Mouse (Mus musculus) spleen, adult 2 months (tissue): ENCODE data around the gene Lypd1.

Experiments
- CTCF ChIP-seq: fragments of 200-500 bp; IDR thresholded peaks from 2 replicates; pipeline ENCODE4 v1.5.1; 2011; ENCODE audit warnings: mild to moderate bottlenecking, inconsistent platforms; ENCODE audit not compliant: insufficient read depth, insufficient read length, insufficient replicate concordance; ENCODE audit errors: extremely low read depth
- POLR2A ChIP-seq: fragments of 200-500 bp; IDR thresholded peaks from 2 replicates; pipeline ENCODE4 v1.6.1; 2011; ENCODE audit warnings: low read depth, low read length, inconsistent platforms

GRCm38 (mm10) chr1:125912601-125913600 is at the start of gene Lypd1:
- TF ChIP-seq CTCF (no peak), POLR2A (no peak)
